Mouse (Mus musculus): Measurements from ENCODE around the gene S1pr5.
"Not testable (repeated sequence)": the region's sequence is repeated elsewhere in the genome, so short reads cannot be mapped to it uniquely, and the experiment has no call there.

S1pr5 gene

GRCm38 (mm10) chr9:21266889-21267288 is 18.6 kb upstream of the S1pr5 start:
- no peak for DNase-seq

GRCm38 (mm10) chr9:21265611-21266010 is 17.4 kb upstream of the S1pr5 start:
- DNase-seq: no peak

GRCm38 (mm10) chr9:21265000-21265561 is 16.8 kb upstream of the S1pr5 start, which contains the start of gene Atg4d:
Gene Atg4d, plus strand, starts transcription at chr9:21265293.
- peak; percentile 97 to 99 for DNase-seq

- DNase-seq: no peak
Observed at GRCm38 (mm10) chr9:21264272-21264999, 16.2 kb upstream of the S1pr5 start.

GRCm38 (mm10) chr9:21261831-21262230 is 13.6 kb upstream of the S1pr5 start:
- DNase-seq: no peak

- no peak for DNase-seq
Observed at GRCm38 (mm10) chr9:21260491-21261040, 12.3 kb upstream of the S1pr5 start.

GRCm38 (mm10) chr9:21256349-21256748 is 8.1 kb upstream of the S1pr5 start:
- DNase-seq: not testable (repeated sequence)

- DNase-seq: no peak
Observed at GRCm38 (mm10) chr9:21254690-21255089, 6.4 kb upstream of the S1pr5 start.

- DNase-seq: peak in 1 of 2 experiments; percentile 6
Observed at GRCm38 (mm10) chr9:21251116-21251735, 3.0 kb upstream of the S1pr5 start.

GRCm38 (mm10) chr9:21250509-21250908 is 2.3 kb upstream of the S1pr5 start:
- peak in 1 of 2 experiments; percentile 6 for DNase-seq

GRCm38 (mm10) chr9:21249629-21250508 is 1.6 kb upstream of the S1pr5 start:
- no peak for DNase-seq

- no peak for DNase-seq
Observed at GRCm38 (mm10) chr9:21246342-21246741, 1.9 kb downstream of the S1pr5 start.

- no peak for DNase-seq
Observed at GRCm38 (mm10) chr9:21245113-21245487, 3.1 kb downstream of the S1pr5 start.

GRCm38 (mm10) chr9:21244428-21245112 is 3.7 kb downstream of the S1pr5 start:
- peak; percentile 81 to 87 for DNase-seq

- DNase-seq: peak in 1 of 2 experiments; percentile 86
Observed at GRCm38 (mm10) chr9:21243826-21244427, 4.3 kb downstream of the S1pr5 start.

- peak; percentile 87 to 92 for DNase-seq
Observed at GRCm38 (mm10) chr9:21241343-21241742, 6.9 kb downstream of the S1pr5 start.

GRCm38 (mm10) chr9:21239465-21239848 is 8.8 kb downstream of the S1pr5 start:
- no peak for DNase-seq

- peak; percentile 89 to 90 for DNase-seq
Observed at GRCm38 (mm10) chr9:21238733-21239464, 9.3 kb downstream of the S1pr5 start, which contains the start of gene Keap1. Gene Keap1, minus strand, starts transcription at chr9:21239361.

GRCm38 (mm10) chr9:21238004-21238732 is 10.1 kb downstream of the S1pr5 start:
- DNase-seq: no peak
